Mouse (Mus musculus): ENCODE data around the gene Zfp719.

Zfp719 gene

DNA sequence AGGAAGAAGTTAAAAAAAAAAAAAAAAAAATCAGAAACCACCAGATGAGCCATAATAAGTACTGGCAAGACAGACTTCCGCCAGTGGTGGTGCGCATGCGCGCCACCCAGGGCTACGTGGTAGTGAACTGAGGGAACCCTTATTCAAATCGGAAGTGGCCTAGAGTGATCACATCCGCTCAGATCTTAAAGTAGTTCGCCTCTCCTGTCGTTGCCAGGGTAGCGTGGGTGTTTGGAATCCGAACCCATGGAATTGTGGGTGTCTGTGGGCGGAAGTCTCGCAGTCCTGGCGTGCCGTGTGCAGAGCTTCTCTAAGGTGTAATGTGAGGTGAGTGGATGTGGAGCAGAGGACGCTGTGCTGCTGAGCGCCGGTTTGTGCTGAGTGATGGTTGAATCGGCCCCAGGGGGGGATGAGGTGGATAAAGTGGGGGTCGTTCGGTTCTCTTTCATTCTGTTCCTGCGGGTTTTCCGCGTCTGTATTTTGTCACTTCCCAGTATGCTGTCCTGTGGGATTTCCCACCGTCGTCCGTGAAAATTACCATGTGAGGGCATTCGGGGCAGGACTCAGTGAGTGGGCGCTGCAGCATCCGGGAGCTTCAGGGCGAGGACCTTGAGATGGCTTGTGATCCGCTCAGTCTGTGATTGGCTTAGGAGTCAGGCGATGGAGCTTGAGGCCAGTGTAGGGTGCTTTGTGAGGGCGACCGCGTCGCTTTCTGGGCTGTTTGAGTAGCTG is at the start of gene Zfp719:
Gene Zfp719, plus strand, starts transcription at position 171 of the 732 bp plus-strand sequence.
- DNase-seq (ENCODE audit: low read depth, low spot score), result peak; percentile 88

DNA sequence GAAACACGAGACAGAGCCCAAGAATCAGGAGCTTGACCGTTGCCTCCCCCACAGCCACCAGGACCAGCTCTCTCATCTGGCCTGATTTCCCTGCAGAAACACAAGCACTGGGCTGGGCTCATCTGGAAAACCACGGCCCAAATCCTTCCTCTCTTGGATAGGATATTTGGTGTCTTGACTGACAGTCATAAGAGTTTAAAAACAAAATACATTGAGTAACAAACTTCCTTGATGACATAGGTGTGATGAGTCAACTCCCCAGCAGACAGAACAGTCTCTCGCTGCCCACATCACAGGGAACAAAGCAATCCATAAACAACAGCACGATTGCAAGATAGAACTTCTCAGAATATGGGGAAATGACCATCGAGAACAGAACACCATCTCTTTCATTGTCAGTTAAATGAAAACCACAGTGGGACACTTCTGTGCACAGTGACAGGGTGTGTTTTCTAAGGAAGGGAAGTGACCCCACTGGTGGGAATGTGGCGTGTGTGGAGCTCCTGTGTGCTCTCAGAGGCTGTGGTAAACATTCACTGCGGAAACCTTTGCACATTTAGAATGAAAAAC is 49.1 kb upstream of the Zfp719 start:
- no peak for DNase-seq (ENCODE audit: low read depth, low spot score)

DNA sequence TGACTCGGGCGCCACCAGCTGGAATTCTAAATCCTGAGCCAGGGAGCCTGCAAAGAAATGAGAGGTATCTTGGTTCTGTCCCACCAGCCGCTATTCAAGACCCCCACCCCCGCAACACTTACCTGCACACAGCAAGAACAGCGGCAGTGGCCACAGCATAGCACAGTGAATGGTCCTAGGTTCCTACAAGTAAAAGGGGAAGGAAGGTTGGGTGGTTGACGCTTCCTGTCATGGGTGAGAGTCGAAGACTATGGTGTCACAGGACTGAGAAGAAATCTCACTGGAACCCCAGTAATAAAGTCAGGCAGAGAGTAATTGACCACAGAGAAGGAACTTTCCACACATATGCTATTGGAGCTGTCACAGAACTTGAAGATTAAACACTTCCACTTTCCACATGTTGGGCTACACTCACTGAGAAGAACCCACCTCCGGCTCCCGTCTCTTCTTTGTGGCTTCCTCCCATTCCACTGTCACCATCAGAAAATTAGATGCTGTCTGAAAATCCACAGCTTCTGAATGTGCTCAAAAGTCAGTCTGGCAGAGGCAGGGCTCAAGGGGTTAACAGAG is 46.4 kb upstream of the Zfp719 start:
- no peak for DNase-seq (ENCODE audit: low read depth, low spot score)

DNA sequence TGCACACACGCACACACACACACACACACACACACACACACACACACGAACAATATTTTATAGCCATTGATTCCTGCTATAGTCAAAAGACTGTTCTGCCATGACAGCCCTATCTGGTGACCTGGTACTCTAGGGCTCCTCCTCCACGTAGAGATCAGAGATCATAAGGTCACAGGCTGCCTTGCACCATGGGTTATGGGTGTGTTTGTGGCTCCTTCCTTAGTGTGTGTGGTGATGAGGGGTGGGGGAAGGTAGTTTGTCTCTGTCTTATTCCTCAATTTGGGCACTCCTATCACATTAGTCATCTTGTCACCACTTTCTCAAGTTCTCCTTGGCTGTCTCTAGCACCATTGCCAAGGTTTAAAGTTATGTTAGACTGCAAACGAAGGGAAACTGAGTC is 40.9 kb upstream of the Zfp719 start:
- DNase-seq (ENCODE audit: low read depth, low spot score), result no peak

DNA sequence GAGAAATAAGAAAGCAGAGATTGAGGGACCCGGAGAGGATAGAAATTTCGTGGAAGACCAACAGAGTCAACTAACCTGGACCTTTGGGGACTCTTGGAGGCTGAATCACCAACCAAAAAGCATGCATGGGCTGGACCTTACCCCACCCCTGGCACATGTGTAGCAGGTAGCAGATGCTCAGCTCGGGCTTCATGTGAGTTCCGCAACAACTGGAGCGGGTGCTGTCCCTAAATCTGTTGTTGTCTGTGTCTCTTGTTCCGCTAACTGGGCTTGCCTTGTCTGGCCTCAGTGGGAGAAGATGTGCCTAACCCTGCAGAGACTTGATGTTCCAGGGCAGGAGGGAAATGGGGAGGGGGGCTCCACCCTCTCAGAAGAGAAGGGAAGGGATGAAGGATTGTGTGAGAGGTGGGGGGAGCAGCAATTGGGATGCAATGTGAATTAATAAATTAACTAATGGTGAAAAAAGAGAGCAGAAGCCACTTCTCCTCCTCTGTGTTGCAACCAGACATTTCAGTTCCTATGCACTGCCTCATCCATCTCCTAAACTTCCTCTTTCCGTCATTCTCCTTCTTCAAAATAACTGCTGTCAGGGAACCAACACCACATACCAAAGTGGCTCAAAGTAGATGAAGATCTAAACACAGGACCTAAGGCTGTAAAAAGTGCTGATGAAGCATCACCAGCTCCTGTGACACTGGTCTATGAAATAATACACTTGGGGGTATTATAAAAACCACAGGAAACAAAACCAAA is 35.0 kb upstream of the Zfp719 start, which contains the start of gene Cd33:
Gene Cd33, minus strand, starts transcription at position 204 of the 753 bp plus-strand sequence.
- no peak for DNase-seq (ENCODE audit: low read depth, low spot score)

DNA sequence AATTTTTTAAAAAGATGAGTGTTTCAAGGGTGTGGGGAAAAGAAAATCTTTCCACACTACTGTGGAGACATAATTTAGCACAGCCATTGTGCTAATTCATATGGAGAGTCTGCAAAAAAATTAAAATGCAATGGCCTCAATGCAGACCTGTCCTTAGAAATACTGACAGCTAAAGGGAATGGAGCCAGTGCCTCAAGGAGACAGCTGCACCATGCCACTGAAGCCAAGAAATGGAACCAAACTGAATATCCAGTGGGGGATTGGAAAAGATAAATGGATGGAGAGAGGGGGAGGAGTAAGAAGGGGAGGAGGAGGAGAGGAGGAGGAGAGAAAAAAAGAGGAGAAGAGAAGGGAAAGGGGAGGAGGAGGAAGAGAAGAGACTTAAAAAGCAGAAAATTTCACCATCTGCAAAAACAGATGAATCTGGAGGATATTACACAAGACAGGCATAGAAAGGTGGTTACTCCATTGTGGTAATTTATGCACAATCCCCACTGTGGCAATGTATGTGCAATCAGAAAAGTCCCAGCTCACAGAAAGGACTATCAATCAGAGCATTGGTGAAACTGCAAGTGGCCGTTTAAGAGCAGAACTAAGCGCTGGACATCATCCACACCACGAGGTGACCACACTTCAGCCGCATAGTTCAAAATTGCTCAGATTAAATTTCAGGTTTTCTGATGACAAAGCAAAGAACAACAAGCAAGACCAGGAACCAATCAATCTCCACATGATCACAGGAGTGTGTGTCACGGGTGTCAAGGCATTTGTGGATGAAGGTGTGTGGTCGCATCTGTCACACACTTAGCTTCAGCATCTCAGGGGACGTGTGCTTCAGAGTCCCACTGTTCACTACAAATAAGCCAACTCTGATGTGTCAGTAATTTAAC is 33.5 kb upstream of the Zfp719 start:
- DNase-seq (ENCODE audit: low read depth, low spot score), result no peak

DNA sequence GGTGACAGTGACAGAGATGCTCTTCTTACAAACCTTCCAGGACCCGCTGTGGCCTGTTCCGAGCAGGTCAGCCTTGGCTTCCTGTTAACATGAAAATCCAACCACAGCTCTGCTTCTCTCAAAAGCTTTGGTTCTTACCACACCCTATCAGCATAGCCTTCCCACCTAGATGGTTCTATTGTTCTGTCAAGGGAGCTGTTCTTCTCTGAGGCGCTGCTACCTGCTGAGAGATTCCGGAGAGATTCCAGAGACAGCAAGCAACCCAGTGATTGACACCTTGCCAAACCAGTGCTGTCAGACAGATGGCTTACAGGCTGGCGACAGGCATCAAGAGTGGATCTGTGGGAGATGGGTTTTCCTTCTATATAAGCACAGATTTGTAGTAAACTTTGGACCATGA is 31.7 kb upstream of the Zfp719 start:
- peak; percentile 56 for DNase-seq (ENCODE audit: low read depth, low spot score)

DNA sequence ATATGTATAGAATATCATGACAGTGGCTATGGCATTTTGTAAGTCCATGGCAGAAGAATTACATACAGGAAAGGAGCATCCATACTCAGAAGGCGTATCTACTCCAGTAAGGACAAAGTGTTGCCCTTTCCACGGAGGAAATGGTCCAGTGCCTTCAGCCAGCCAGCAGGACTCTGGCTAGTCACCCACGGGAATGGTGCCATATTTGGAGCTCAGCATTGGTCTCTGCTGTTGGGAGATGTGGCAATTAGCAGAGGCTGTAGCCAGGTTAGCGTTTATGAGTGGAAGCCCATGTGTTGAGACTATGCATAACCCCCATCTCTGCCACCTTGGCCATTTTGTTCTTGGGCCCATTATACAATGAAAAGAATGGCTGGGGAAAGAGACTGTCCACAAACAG is 31.2 kb upstream of the Zfp719 start:
- DNase-seq (ENCODE audit: low read depth, low spot score), result no peak

DNA sequence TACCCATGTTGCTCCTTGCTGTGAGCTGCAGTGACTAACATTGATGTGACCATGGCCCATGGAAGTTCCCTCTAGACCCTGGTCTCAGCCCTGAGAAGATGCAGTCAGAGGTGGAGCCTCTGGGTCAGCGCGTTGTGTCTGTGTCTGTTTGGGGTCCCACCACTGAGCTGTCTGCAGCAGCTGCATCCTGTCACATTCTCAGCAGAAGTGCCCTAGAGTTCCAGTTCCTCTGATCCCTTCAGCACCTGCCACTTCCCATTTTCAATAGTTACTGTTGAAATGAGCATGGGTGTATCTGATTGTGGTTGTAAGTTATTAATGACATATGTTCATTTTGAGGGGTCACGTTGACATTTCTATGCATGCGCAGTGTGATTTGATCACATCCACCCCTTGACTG is 26.3 kb upstream of the Zfp719 start:
- DNase-seq (ENCODE audit: low read depth, low spot score), result no peak

DNA sequence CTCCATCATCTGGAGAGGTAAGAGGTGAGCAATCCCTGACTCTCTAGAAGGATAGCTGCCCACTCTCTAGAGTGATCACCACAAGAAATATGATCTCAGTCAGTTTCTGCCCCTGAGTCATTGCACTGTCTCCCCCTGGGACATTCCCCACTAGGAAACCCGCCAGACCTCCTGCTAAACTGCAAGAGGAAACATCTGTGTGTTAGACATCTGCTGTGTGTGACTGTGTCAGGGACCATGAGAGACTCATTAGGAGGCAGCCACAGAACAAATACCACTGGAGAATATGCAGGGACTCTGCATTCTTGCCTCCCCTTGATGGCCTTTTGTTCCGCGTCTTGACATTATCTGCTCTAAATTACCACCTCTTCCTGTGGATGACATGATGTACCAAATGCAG is 24.9 kb upstream of the Zfp719 start:
- no peak for DNase-seq (ENCODE audit: low read depth, low spot score)

DNA sequence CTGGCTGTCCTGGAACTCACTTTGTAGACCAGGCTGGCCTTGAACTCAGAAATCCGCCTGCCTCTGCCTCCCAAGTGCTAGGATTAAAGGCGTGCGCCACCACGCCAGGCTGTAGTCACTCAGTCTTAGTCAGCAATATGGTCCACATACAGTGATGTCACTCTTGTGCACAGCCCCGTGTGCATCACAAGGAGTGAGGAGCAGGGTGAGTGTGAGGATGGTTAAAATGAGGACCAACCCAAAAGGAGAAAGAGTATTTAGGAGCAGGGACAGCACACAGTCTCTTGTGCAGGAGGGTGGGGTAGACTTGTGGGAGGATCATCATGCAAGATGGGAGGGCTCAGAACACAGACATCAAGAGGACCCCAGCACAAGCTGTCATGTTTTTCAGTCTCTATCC is 24.1 kb upstream of the Zfp719 start:
- no peak for DNase-seq (ENCODE audit: low read depth, low spot score)

DNA sequence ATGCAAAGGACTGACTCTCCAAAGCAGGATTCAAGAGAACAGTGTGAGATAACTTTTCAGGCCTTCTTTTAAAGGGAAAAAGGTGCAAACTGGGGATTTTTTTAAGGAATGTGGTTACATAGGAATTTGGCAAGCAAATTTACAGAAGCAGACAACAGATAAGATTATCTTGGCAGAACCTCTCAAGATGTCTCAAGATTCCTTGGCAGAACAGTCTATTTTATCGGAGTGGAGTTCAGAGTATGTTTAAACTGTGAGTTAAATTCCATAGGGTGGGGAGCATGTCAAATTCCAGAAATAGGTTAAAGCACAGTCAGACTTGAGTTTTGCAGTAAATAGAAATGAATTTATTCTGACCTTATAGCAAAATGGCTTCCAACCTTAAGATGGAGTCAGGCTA is 22.5 kb upstream of the Zfp719 start:
- DNase-seq (ENCODE audit: low read depth, low spot score), result no peak

DNA sequence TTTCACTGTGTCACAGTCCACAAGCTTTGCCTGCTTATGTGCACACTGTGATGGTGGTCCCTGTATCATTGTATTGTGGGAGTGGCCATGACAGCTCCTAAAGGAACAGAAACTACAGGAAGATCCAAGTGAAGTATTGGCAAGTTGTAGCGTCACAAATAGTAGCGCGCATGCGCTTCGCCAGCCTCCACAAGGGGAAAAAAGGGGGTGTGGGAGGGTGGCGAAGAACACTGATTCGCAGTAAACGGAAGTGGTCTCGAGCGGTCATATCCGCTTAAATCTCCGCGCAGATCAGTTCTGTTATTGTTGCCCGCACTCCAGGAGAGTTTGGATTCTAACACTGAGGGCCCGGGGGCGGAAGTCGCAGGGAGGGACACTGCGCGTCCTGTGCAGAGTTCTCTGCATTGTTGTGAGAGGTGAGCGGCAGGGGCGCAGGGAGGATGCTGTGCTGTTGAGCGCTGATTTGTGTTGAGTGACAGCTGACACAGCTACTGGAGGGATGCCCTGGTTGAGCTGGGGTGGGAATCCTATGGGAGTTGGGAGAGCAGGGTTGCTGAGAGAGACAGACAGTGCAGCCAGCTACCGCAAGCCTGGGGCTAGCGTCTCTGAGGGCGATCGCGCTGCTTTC is 17.3 kb upstream of the Zfp719 start, which contains the start of gene Zfp658:
Gene Zfp658, plus strand, starts transcription at position 251 of the 628 bp plus-strand sequence.
- DNase-seq (ENCODE audit: low read depth, low spot score), result peak; percentile 86

DNA sequence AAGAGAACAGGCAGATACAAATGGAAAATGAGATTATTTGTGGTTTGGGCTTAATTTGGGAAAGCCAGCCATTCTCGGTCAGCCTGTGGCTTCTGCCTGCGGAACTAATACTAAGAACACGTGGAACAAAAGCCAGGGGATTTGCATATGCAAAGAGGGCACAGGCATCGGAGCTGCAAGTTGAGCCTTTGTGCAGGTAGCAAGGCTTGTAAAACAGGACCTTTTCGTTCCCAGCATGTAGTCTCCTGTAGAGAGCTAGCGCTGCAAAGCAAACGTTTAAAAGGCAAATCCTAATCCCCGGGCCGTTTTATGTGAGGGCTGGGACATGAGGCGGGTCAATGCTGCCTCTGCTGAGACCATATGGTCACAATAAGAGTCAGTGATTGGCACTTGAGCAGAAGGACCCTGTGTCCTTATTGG is 16.7 kb upstream of the Zfp719 start:
- no peak for DNase-seq (ENCODE audit: low read depth, low spot score)

DNA sequence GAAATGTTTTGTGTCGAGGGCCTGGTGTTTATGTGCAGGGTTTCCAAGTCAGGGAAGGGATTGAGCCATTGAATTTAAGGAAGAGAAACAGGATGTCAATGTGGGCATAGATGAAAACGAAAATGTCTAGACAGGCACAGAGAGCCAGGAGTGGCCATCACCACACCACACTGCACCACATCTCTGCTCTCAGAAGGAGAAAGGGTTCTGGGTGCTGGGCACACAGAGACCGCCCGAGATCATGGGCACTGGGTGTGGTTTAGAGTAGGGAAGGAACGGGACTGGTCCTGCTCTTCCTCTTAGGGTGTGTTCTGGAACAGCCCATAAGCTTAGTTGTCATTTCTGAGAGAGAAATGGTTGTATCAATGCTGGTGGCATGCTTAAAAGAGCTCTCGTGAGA is 16.1 kb upstream of the Zfp719 start:
- DNase-seq (ENCODE audit: low read depth, low spot score), result no peak

DNA sequence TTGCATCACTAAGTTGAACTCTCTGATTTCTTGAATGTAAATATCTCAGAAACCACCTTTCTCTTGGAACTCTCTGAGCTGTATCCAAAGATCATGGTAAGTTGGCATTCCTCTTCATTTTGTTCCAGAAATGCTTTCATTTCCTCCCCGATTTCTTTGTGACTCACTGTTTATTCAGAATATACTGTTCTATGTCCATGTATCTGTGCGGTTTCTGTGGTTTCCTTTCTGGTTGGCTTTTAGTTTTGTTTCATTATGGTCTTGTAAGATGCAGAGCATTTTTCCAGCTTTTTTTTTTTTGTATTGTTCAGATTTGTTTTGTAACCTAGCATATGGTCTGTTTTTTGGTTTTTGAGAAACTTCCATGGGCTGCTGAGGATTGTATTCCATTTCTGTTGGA is 8.2 kb upstream of the Zfp719 start:
- DNase-seq (ENCODE audit: low read depth, low spot score), result no peak

DNA sequence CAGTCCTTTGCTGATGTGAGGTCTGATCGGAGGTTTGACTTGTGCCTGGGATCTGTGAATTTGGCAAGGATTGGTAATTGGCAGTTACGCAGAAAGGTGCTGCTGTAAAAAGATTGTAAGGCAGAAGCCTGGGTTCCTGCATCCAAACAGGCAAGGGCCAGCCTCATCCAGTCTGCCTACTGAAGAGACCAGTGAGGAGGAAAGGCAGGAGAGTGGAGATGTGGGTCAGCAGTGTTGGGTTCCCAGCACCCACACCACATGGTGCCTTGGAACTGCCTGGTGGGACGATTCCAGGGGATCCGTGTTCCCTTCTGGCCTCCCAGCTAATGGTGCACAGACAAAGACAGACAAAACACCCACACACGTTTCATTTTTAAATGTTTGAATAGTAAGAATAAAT is 1.1 kb downstream of the Zfp719 start:
- no peak for DNase-seq (ENCODE audit: low read depth, low spot score)

DNA sequence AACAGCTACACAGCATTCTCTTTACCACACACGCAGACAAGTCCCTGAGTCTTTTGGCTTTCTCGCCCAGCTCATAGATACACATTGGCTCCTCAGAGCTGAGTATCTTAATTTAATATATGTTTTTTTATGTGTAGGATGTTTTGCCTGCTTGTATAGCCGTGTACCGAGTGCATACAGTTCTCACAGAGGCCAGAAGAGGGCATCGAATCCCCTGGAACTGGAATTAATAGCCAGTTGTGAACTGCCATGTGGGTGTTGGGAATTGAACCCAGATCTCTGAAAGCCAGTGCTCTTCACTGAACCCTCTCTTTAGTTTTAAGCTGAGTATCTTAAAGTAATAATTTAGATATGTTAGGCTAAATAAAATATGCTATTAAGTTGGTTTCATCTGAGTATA is 5.4 kb downstream of the Zfp719 start:
- DNase-seq (ENCODE audit: low read depth, low spot score), result no peak

DNA sequence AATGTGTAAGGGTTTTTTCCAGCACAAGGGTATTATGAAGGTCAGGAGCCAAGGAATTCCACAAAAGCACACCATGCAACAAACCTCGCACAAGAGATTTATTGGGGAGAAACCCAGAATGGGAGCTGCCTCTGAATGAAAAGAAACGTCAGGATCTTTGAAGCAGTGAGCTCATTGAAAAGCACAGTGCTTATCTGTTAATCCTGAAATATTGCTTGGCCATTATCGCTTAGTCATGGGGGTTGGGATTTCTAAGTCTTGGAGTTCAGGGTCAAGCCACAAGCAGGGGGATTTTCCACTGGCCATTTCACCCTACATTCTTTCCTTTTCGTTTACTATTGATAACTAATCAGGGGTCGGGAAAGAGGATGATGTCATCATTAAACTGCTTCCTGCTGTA is 22.5 kb downstream of the Zfp719 start:
- no peak for DNase-seq (ENCODE audit: low read depth, low spot score)

DNA sequence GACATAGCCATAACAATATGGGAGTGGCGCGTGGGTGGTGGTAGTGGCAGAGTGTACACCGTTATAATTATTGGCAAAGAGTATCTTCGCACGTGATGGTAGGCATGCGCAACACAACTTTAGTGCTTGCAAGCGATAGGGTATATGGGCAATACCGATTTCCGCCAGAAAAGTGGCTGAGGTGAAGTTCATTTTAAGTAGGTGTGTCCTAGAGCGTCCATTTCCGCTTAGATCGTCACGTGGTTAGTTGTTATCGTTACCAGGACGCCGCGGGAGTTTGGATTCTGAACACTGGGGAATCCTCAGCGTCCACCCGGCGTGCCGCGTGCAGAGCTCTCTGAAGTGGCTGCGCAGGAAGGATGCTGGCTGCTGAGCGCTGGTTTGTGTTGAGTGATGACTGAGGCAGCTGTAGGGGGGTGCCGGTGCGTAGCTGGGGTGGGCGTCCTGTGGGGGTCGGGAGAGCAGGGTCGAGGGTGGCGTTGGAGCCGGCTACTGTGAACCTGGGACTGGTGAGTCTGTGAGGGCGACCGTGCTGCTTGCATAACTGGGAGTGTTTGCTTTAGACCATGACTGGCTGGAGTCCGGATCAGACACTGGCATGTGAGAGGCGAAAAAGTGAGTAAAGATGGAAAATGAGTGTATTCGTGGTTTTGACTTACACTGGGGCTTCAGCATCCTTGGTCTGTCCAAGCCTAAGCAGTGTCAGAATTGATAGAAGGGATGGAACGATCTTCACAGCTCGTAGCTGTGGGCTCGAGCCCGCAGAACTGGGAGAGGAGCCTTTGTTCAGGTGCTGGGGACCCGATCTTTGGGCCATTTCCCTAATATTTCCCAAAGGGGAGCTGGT is 27.7 kb downstream of the Zfp719 start, which contains the start of gene Zfp819:
Gene Zfp819, plus strand, starts transcription at position 274 of the 847 bp plus-strand sequence.
- peak; percentile 81 for DNase-seq (ENCODE audit: low read depth, low spot score)

All from WW6 (cell line).